Mouse (Mus musculus) forebrain, postnatal 0 days (tissue): Measurements from ENCODE around the gene Ampd1. TPM values are rescaled to one million over a fixed set of nuclear protein-coding genes. Genes with fewer than 3 reads are reported as not detected.

ENCODE experiments used
- ATAC-seq: fragments of 200-750 bp; cut with Nextera tagmentation; 2 replicates; pipeline ENCODE4 v1.8.0; 2017; ENCODE audit warnings: mild to moderate bottlenecking, moderate library complexity
- DNase-seq: peaks from one replicate; pipeline ENCODE4 v3.0.0-alpha.2; 2015
- H3K27ac ChIP-seq: fragments of 300-500 bp; sonication (generic); 2 replicates; pipeline ENCODE4 v1.5.1; 2014; ENCODE audit warnings: low read depth, mild to moderate bottlenecking, antibody characterized with exemption, low read length, moderate library complexity, mixed read lengths
- H3K27me3 ChIP-seq: fragments of 300-500 bp; sonication (generic); 2 replicates; pipeline ENCODE4 v1.6.1; 2014; ENCODE audit warnings: mild to moderate bottlenecking, low read length, mixed read lengths; ENCODE audit not compliant: insufficient read depth
- H3K36me3 ChIP-seq: fragments of 300-500 bp; sonication (generic); 2 replicates; pipeline ENCODE4 v1.6.1; 2014; ENCODE audit warnings: mild to moderate bottlenecking, moderate library complexity; ENCODE audit not compliant: insufficient read depth
- H3K4me1 ChIP-seq: fragments of 300-500 bp; sonication (generic); 2 replicates; pipeline ENCODE4 v1.6.1; 2014; ENCODE audit warnings: antibody characterized with exemption; ENCODE audit not compliant: insufficient read depth
- H3K4me2 ChIP-seq: fragments of 300-500 bp; sonication (generic); 2 replicates; pipeline ENCODE4 v1.6.1; 2014; ENCODE audit warnings: low read depth, mild to moderate bottlenecking, moderate library complexity
- H3K4me3 ChIP-seq: fragments of 300-500 bp; sonication (generic); 2 replicates; pipeline ENCODE4 v1.5.1; 2014; ENCODE audit warnings: low read depth, low read length, mixed read lengths
- H3K9ac ChIP-seq: fragments of 300-500 bp; sonication (generic); 2 replicates; pipeline ENCODE4 v1.6.1; 2014; ENCODE audit warnings: mild to moderate bottlenecking
- H3K9me3 ChIP-seq: fragments of 300-500 bp; sonication (generic); 2 replicates; pipeline ENCODE4 v1.6.1; 2016; ENCODE audit warnings: low read length
- CTCF ChIP-seq: sonication (generic); IDR thresholded peaks from 2 replicates; pipeline ENCODE4 v1.5.1; 2016; ENCODE audit warnings: antibody characterized with exemption, control low read depth, low read depth
- WGBS: fragments of 180-500 bp; shearing (Covaris S2); extraction: QIAGEN DNeasy Blood & Tissue Kit; methylation state at CpG from one replicate; pipeline ENCODE4 v1.1.7; 2014; 5-methylcytosine and 5-hydroxymethylcytosine counted together
- polyA plus RNA-seq: library from polyadenylated mRNA; unstranded; fragments of >200 nt; fragmentation: Nextera tagmentation; extraction: Ambion mirVana; gene quantifications from 2 replicates; pipeline ENCODE4 v1.2.1, GENCODE M21; 2015
- total RNA-seq: library from RNA; depleted of rRNA; stranded (reverse); fragments of >200 nt; gene quantifications from 2 replicates; pipeline ENCODE4 v1.2.3, GENCODE M21; 2014; rRNA removed

Ampd1 gene
- total and polyA plus RNA-seq, 2 experiments from 2014 or later: not detected

DNA sequence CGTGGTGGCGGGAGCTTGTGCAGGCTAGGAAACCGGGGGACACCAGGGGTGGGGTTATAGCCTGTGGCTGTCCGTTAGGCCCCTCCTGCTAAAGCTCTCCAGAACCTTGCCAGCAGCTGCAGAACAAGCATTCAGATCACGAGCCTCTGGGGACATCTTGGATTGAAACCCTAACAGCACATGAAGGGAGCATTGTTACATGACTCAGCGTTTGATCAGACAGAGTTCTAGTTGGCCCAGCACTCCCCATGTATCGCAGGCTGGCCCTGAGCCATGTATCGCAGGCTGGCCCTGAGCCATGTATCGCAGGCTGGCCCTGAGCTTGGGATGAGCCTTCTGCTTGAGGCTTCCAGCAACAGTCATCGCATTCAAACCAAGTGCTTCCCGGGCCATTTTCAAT lies 67.5 kb downstream of the Ampd1 start:
- Histone ChIP-seq H3K27me3 (no peaks in the 10 kb centered on the region), H3K4me3 (no peak overlapping the region), H3K4me2 (no peak overlapping the region), H3K36me3 (no peaks in the 10 kb centered on the region), H3K4me1 (no peaks in the 10 kb centered on the region), H3K9ac (no peak overlapping the region), H3K9me3 (no peaks in the 10 kb centered on the region), H3K27ac (no peak overlapping the region)
- no peak for DNase-seq
- no peak for TF ChIP-seq CTCF
- 71% methylated on average over 11 of the region's 11 CpGs for whole genome bisulfite sequencing
- ATAC-seq: no peak

GRCm38 (mm10) chr3:103142366-103142765 lies 68.6 kb downstream of the Ampd1 start:
- Histone ChIP-seq H3K27ac (no peak overlapping the region), H3K9me3 (no peaks in the 10 kb centered on the region), H3K4me3 (no peak overlapping the region), H3K27me3 (no peaks in the 10 kb centered on the region), H3K4me2 (no peak overlapping the region), H3K9ac (no peak overlapping the region), H3K36me3 (no peaks in the 10 kb centered on the region), H3K4me1 (no peaks in the 10 kb centered on the region)
- WGBS: 86% methylated on average over 10 of the region's 10 CpGs
- ATAC-seq: no peak
- TF ChIP-seq CTCF: no peak
- DNase-seq: no peak

- Histone ChIP-seq H3K27ac (no peak overlapping the region), H3K36me3 (no peaks in the 10 kb centered on the region), H3K4me2 (no peak overlapping the region), H3K9ac (no peak overlapping the region), H3K4me3 (no peak overlapping the region), H3K27me3 (no peaks in the 10 kb centered on the region), H3K9me3 (no peaks in the 10 kb centered on the region), H3K4me1 (no peaks in the 10 kb centered on the region)
- no peak for TF ChIP-seq CTCF
- no peak for ATAC-seq
- no peak for DNase-seq
- WGBS: 77% methylated on average over 2 of the region's 2 CpGs
Measured at GRCm38 (mm10) chr3:103145336-103145735, 71.5 kb downstream of the Ampd1 start.

DNA sequence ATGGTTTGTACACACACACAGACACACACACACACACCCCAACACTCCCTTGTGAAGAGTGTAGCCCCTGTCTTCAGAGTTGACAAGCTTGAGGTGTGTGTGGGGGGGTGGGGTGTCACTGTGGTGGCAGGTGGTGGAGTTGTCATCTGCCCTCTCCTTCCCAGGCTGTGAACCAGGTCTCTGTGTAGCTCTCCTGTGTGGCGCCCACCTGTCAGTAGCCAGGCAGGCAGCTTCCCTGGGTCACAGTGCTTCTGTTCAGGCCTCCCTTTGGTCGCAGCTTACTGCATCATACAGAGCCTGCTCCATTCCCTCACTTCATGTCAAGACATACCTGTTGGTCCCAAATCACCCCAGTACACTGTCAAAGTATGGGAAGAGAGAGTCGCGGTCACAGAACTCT lies 72.0 kb downstream of the Ampd1 start:
- H3K27ac ChIP-seq: no peak overlapping the region
- no peaks in the 10 kb centered on the region for H3K4me1 ChIP-seq
- ATAC-seq (no peak), DNase-seq (no peak)
- no peaks in the 10 kb centered on the region for H3K9me3 ChIP-seq
- H3K9ac ChIP-seq: no peak overlapping the region
- H3K4me2 ChIP-seq: no peak overlapping the region
- TF ChIP-seq CTCF: no peak
- no peak overlapping the region for H3K4me3 ChIP-seq
- no peaks in the 10 kb centered on the region for H3K27me3 ChIP-seq
- 72% methylated on average over 4 of the region's 4 CpGs for WGBS
- no peaks in the 10 kb centered on the region for H3K36me3 ChIP-seq

- Histone ChIP-seq H3K4me3 (no peak overlapping the region), H3K27me3 (no peaks in the 10 kb centered on the region), H3K4me1 (no peaks in the 10 kb centered on the region), H3K36me3 (no peaks in the 10 kb centered on the region), H3K4me2 (no peak overlapping the region), H3K9ac (no peak overlapping the region), H3K27ac (no peak overlapping the region), H3K9me3 (no peaks in the 10 kb centered on the region)
- DNase-seq (no peak), ATAC-seq (peak; percentile 18; the same call in 1 of the 2 replicates)
- TF ChIP-seq CTCF: no peak
- 49% methylated on average over 23 of the region's 23 CpGs for WGBS
Measured at GRCm38 (mm10) chr3:103146330-103147166, 72.7 kb downstream of the Ampd1 start.

DNA sequence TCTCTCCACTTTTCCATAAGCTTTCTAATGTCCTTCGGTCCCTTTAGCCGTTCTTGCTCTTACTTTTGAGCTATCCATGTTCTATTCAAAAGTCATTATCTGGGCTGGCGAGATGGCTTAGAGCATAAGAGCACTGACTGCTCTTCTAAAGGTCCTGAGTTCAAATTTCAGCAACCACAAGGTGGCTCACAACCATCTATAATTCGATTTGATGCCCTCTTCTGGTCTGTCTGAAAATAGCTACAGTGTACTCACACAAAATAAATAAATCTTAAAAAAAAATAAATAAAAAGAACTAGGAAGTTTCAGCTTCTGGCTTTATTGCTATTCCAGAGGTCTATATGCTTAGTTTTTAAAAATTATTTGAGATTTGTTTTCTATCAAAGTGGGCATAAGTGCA lies 74.0 kb downstream of the Ampd1 start:
- no peaks in the 10 kb centered on the region for H3K4me1 ChIP-seq
- no peak for DNase-seq
- H3K27ac ChIP-seq: no peak overlapping the region
- no peak overlapping the region for H3K4me2 ChIP-seq
- no peaks in the 10 kb centered on the region for H3K36me3 ChIP-seq
- ATAC-seq: no peak
- no peak overlapping the region for H3K9ac ChIP-seq
- H3K4me3 ChIP-seq: no peak overlapping the region
- H3K9me3 ChIP-seq: no peaks in the 10 kb centered on the region
- TF ChIP-seq CTCF: 0 out of 2 replicates have a peak, but pooled peaks have one; percentile 9
- 83% methylated on average over 4 of the region's 4 CpGs for WGBS
- H3K27me3 ChIP-seq: no peaks in the 10 kb centered on the region

- DNase-seq: no peak
- H3K36me3 ChIP-seq: no peaks in the 10 kb centered on the region
- no peak overlapping the region for H3K4me3 ChIP-seq
- no peaks in the 10 kb centered on the region for H3K4me1 ChIP-seq
- H3K27ac ChIP-seq: no peak overlapping the region
- H3K27me3 ChIP-seq: no peaks in the 10 kb centered on the region
- ATAC-seq: no peak
- H3K9me3 ChIP-seq: no peaks in the 10 kb centered on the region
- H3K9ac ChIP-seq: no peak overlapping the region
- no peak for TF ChIP-seq CTCF
- 85% methylated on average over 10 of the region's 10 CpGs for whole genome bisulfite sequencing
- no peak overlapping the region for H3K4me2 ChIP-seq
Measured at GRCm38 (mm10) chr3:103148941-103149340, 75.1 kb downstream of the Ampd1 start.

Other genes starting within 250 kb of the Ampd1 start
- gene Sycp1, start 137.9 kb upstream of the Ampd1 start, total RNA-seq: not detected in 2 replicates
- gene Sycp1, start 137.9 kb upstream of the Ampd1 start, polyA plus RNA-seq: not detected in 2 replicates
- gene Nr1h5, start 109.9 kb upstream of the Ampd1 start, total RNA-seq: 0.52 TPM in 1 of 2 replicates, not detected in the other
- gene Nr1h5, start 109.9 kb upstream of the Ampd1 start, polyA plus RNA-seq: 0.05 and 0.17 TPM in 2 replicates
- 25.9 and 29.6 TPM in 2 replicates for gene Sike1, start 78.3 kb upstream of the Ampd1 start, total RNA-seq
- gene Sike1, start 78.3 kb upstream of the Ampd1 start, polyA plus RNA-seq: 43.0 and 48.2 TPM in 2 replicates
- gene Csde1, start 53.6 kb upstream of the Ampd1 start, total RNA-seq: 330 and 341 TPM in 2 replicates
- 269 and 315 TPM in 2 replicates for gene Csde1, start 53.6 kb upstream of the Ampd1 start, polyA plus RNA-seq
- 71.8 and 78.2 TPM in 2 replicates for gene Nras, start 15.7 kb upstream of the Ampd1 start, total RNA-seq
- 74.2 and 81.9 TPM in 2 replicates for gene Nras, start 15.7 kb upstream of the Ampd1 start, polyA plus RNA-seq
- 1.4 and 1.5 TPM in 2 replicates for gene Dennd2c, start 28.6 kb downstream of the Ampd1 start, total RNA-seq
- gene Dennd2c, start 28.6 kb downstream of the Ampd1 start, polyA plus RNA-seq: 0.58 TPM in 2 replicates
- gene Bcas2, start 97.6 kb downstream of the Ampd1 start, total RNA-seq: 105 and 121 TPM in 2 replicates
- gene Bcas2, start 97.6 kb downstream of the Ampd1 start, polyA plus RNA-seq: 213 and 237 TPM in 2 replicates
- 49.2 and 65.5 TPM in 2 replicates for gene Trim33, start 205.3 kb downstream of the Ampd1 start, total RNA-seq
- 7.5 and 12.5 TPM in 2 replicates for gene Trim33, start 205.3 kb downstream of the Ampd1 start, polyA plus RNA-seq